Mouse (Mus musculus) left cerebral cortex, postnatal 36 days (tissue): Measurements from ENCODE around the gene Tnfrsf14. TPM values are rescaled to one million over a fixed set of nuclear protein-coding genes. Genes with fewer than 3 reads are reported as not detected.

Source experiments
- DNase-seq, 2 experiments: peaks; one replicate each; pipeline ENCODE4 v3.0.0; 2021 to 2022; ENCODE audit warnings: low spot score in 2 of 2, mixed read lengths in 1 of 2
- intact Hi-C: fragments of 180-260 bp; cut with DNase I; formaldehyde crosslinking; loops from one replicate; pipeline ENCODE4 v1.15.1; 2025
- total RNA-seq, 2 experiments: library from RNA; stranded (reverse); gene quantifications; 2 replicates each; pipeline ENCODE4 v1.2.3; 2021

The Tnfrsf14 gene
- total RNA-seq, 2 experiments from 2014 or later = 1.5 to 2.1 TPM

GRCm38 (mm10) chr4:154926969-154927898 lies 1.1 kb downstream of the Tnfrsf14 start:
- intact Hi-C loops = no loop called here
- DNase-seq = no peak

DNA sequence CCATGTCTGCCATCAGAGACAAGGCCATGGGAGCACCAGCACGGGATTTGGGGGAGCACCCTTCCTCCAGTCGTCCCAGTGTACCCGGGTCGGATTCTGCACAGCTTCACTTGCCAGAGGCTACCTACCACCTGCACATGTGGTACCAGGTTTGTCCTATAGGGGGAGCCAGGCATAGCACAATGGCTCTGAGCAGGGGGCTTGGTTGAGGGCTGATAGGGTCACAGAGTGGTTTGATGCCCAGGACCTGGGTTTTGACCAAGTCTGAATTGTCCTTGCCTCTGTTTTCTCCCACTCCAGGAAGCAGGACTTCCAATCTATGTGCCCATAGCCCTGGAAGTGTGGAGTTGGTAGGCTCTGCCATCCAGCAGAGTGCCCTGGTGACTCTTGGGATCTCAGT lies 3.0 kb downstream of the Tnfrsf14 start:
- intact Hi-C loops = no loop called here
- DNase-seq = no peak

- intact Hi-C loops = no loop called here
- no peak for DNase-seq
Measured at GRCm38 (mm10) chr4:154922931-154923330, 5.4 kb downstream of the Tnfrsf14 start.

GRCm38 (mm10) chr4:154922291-154922690 lies 6.1 kb downstream of the Tnfrsf14 start:
- DNase-seq = no peak

DNA sequence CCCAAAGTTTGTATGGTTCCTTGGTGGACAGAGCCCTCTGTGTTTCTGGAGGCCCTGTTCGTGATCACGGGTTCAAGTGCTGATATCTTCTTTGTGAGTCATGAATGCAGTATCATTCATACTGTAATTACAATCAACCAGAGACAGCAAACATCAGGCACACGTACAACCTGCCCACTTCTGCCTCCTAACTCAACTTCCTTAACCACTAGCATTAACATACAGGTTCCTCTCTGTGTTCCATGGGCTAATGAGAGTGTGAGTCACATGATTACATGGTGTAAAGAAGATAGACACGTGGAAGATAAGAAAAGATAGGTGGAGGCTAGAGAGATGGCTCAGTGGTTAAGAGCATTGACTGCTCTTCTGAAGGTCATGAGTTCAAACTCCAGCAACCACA lies 11.7 kb downstream of the Tnfrsf14 start:
- intact Hi-C loops = no loop called here
- no peak for DNase-seq

More at GRCm38 (mm10) chr4:154922291-154922690, 6.1 kb downstream of the Tnfrsf14 start:
- intact Hi-C loops = no loop called here

- intact Hi-C loops = no loop called here
Measured at GRCm38 (mm10) chr4:154915286-154915685, 13.1 kb downstream of the Tnfrsf14 start.

GRCm38 (mm10) chr4:154914707-154915106 lies 13.7 kb downstream of the Tnfrsf14 start:
- intact Hi-C loops = loop anchor here (5.0 kb wide), 1 partner anchor 42 kb away; no protein-coding TSS in a partner anchor
- no peak for DNase-seq

More at GRCm38 (mm10) chr4:154915286-154915685, 13.1 kb downstream of the Tnfrsf14 start:
- no peak for DNase-seq

GRCm38 (mm10) chr4:154914252-154914651 lies 14.1 kb downstream of the Tnfrsf14 start:
- intact Hi-C loops = loop anchor here (5.0 kb wide), 1 partner anchor 42 kb away; no protein-coding TSS in a partner anchor
- DNase-seq = no peak

- intact Hi-C loops = loop anchor here (5.0 kb wide), 1 partner anchor 42 kb away; no protein-coding TSS in a partner anchor
- DNase-seq = no peak
Measured at GRCm38 (mm10) chr4:154913845-154914244, 14.5 kb downstream of the Tnfrsf14 start.

GRCm38 (mm10) chr4:154911644-154912043 lies 16.7 kb downstream of the Tnfrsf14 start:
- intact Hi-C loops = loop anchor here (5.0 kb wide), 1 partner anchor 39 kb away; no protein-coding TSS in a partner anchor
- no peak for DNase-seq

- intact Hi-C loops = loop anchor here (5.0 kb wide), 1 partner anchor 39 kb away; no protein-coding TSS in a partner anchor
- no peak for DNase-seq
Measured at GRCm38 (mm10) chr4:154910606-154911522, 17.5 kb downstream of the Tnfrsf14 start.

DNA sequence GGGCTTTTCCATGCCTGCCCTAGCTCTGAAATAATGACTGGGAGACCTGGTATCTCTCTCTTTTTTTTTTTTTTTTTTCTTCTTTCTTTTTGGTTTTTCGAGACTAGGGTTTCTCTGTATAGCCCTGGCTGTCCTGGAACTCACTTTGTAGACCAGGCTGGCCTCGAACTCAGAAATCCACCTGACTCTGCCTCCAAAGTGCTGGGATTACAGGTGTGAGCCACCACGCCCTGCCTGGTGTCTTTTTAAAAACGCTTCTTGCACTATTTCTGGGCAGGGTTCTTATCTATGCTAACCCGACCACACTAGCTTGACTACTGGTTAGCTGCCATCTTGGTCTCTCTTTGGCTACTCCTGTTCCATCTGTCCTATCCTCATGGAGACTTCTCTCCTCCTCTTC lies 19.9 kb downstream of the Tnfrsf14 start:
- DNase-seq = no peak
- intact Hi-C loops = no loop called here

DNA sequence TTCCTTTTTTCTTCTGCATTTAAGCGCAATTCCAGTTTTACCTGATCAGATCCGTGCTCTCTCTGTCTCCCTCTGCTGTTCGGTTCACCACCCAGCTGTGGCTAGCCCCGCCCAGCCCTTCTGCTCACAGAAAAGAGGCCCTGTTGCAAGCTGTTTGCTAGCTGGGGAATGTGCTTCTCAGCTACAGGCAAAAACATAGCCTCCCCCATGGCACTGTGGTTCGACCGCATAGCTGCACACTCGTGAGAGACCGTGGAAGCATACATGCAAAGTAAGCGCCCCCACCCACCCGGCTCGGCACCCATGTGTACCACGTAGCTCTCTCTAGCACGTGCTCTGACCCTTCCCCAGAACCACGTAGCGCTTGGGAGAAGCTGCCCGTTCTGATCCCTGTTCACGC lies 20.5 kb downstream of the Tnfrsf14 start:
- intact Hi-C loops = no loop called here

GRCm38 (mm10) chr4:154904185-154905071 lies 23.9 kb downstream of the Tnfrsf14 start:
- peak; percentile 81 for DNase-seq
- intact Hi-C loops = no loop called here

More for the DNA sequence above, 20.5 kb downstream of the Tnfrsf14 start:
- peak; percentile 43 to 50 for DNase-seq

GRCm38 (mm10) chr4:154902371-154902770 lies 26.0 kb downstream of the Tnfrsf14 start:
- DNase-seq = no peak
- intact Hi-C loops = no loop called here

- peak; percentile 67 to 71 for DNase-seq
- intact Hi-C loops = no loop called here
Measured at GRCm38 (mm10) chr4:154898506-154899446, 29.6 kb downstream of the Tnfrsf14 start, which contains the start of gene Fam213b. Fam213b (minus strand) TSS chr4:154899135.

GRCm38 (mm10) chr4:154897676-154898465 lies 30.5 kb downstream of the Tnfrsf14 start:
- no peak for DNase-seq
- intact Hi-C loops = no loop called here
